Comparison of ENCODE assay signal across 12 mouse cellular contexts in genomic region chr1:180274725-180275308, GRCm38 (mm10). TPM values are rescaled to one million over a fixed set of nuclear protein-coding genes. Genes with fewer than 3 reads are reported as not detected.
DNase-seq lines count a peak whose midpoint lies in the region; ATAC-seq and TF ChIP-seq lines count a peak whose summit lies in the region.
"Had no signal": no experiment of that assay in that cellular context is flagged by ENCODE, and none has a peak within 500 bp of the region (broad histone marks: within the 10 kb centered on the region; RNA-seq: fewer than 3 reads in every experiment).

No protein-coding gene starts in this region.

- no peak overlapping the region for H3K4me3 ChIP-seq in hindbrain, postnatal 0 days (ENCODE audit: low read length)
- H3K4me3 ChIP-seq in hindbrain, embryonic 12.5 days, result no peak overlapping the region
- H3K4me3 ChIP-seq in limb, embryonic 12.5 days (replicated peaks), result no peak overlapping the region
- H3K4me3 ChIP-seq: myocyte had no signal

- peak; percentile 51 for DNase-seq in hindbrain, postnatal 0 days (ENCODE audit: low spot score)
- peak; percentile 13 for DNase-seq in brain, embryonic 14.5 days (ENCODE audit: low read depth)
- DNase-seq in cerebellum, postnatal 10 days, result peak; percentile 76 to 80
- DNase-seq in thymus, adult 18-20 months, result no peak
- DNase-seq in layer of hippocampus, postnatal 14 days (ENCODE audit: low spot score in 2 of 2), result no peak
- DNase-seq in adrenal gland, adult 18-20 months (ENCODE audit: low spot score in 2 of 2), result no peak
- DNase-seq: liver, postnatal 0 days had no signal

- no peaks in the 10 kb centered on the region for H3K27me3 ChIP-seq in hindbrain, postnatal 0 days (ENCODE audit: insufficient read depth, low read length)
- no peaks in the 10 kb centered on the region for H3K27me3 ChIP-seq in hindbrain, embryonic 12.5 days
- H3K27me3 ChIP-seq in limb, embryonic 12.5 days, result no peaks in the 10 kb centered on the region

- H3K27ac ChIP-seq in hindbrain, postnatal 0 days, result no peak overlapping the region
- no peak overlapping the region for H3K27ac ChIP-seq in hindbrain, embryonic 12.5 days
- H3K27ac ChIP-seq in limb, embryonic 12.5 days, result peak overlapping the region; percentile 8; the same call in 1 of the 2 replicates
- H3K27ac ChIP-seq: hindbrain, embryonic 14.5 days had no signal

- 51% methylated on average over 10 of the region's 10 CpGs for WGBS in hindbrain, postnatal 0 days
- WGBS in hindbrain, embryonic 12.5 days, result 86% methylated on average over 10 of the region's 10 CpGs
- 70% methylated on average over 10 of the region's 10 CpGs for WGBS in limb, embryonic 12.5 days

- no peaks in the 10 kb centered on the region for H3K36me3 ChIP-seq in hindbrain, postnatal 0 days (ENCODE audit: insufficient read depth, low read length)
- H3K36me3 ChIP-seq in hindbrain, embryonic 12.5 days, result no peaks in the 10 kb centered on the region
- H3K36me3 ChIP-seq in limb, embryonic 12.5 days, result no peaks in the 10 kb centered on the region

- no peak for TF ChIP-seq CTCF in hindbrain, postnatal 0 days (IDR thresholded peaks at IDR 0.05; ENCODE audit: low read depth)
- TF ChIP-seq CTCF in brain, embryonic 14.5 days (IDR thresholded peaks at IDR 0.05; ENCODE audit: borderline replicate concordance, extremely low read depth, insufficient read depth, insufficient read length), result no peak

- H3K4me2 ChIP-seq in hindbrain, postnatal 0 days (ENCODE audit: low read depth, low read length), result no peak overlapping the region
- H3K4me2 ChIP-seq in hindbrain, embryonic 12.5 days (replicated peaks), result no peak overlapping the region
- H3K4me2 ChIP-seq in limb, embryonic 12.5 days, result no peak overlapping the region
- H3K4me2 ChIP-seq: hindbrain, embryonic 14.5 days had no signal

- H3K4me1 ChIP-seq in hindbrain, postnatal 0 days (ENCODE audit: insufficient read depth, low read length), result no peaks in the 10 kb centered on the region
- peaks cover 4% of the 10 kb centered on the region for H3K4me1 ChIP-seq in hindbrain, embryonic 12.5 days
- H3K4me1 ChIP-seq in limb, embryonic 12.5 days (replicated peaks), result peaks cover 12% of the 10 kb centered on the region

- no peak for TF ChIP-seq POLR2A in brain, embryonic 14.5 days (IDR thresholded peaks at IDR 0.05; ENCODE audit: borderline replicate concordance, extremely low read depth, insufficient read depth, insufficient read length, poor library complexity, severe bottlenecking)

- H3K9me3 ChIP-seq in hindbrain, postnatal 0 days (ENCODE audit: low read length), result 0 out of 2 replicates have a peak, but pooled peaks cover 3% of the 10 kb centered on the region
- 0 out of 2 replicates have a peak, but pooled peaks cover 3% of the 10 kb centered on the region for H3K9me3 ChIP-seq in hindbrain, embryonic 12.5 days (replicated peaks)
- peaks cover 7% of the 10 kb centered on the region; the same call in 1 of the 2 replicates for H3K9me3 ChIP-seq in limb, embryonic 12.5 days

- no peak overlapping the region for H3K9ac ChIP-seq in hindbrain, postnatal 0 days (replicated peaks; ENCODE audit: low read length)
- H3K9ac ChIP-seq in hindbrain, embryonic 12.5 days, result no peak overlapping the region
- no peak overlapping the region for H3K9ac ChIP-seq in limb, embryonic 12.5 days (replicated peaks)
- H3K9ac ChIP-seq: hindbrain, embryonic 14.5 days; liver, postnatal 0 days had no signal

- ATAC-seq in hindbrain, postnatal 0 days, result peak; percentile 68; the same call in 1 of the 2 replicates
- ATAC-seq in hindbrain, embryonic 12.5 days (ENCODE audit: low FRiP score), result no peak
- no peak for ATAC-seq in limb, embryonic 12.5 days (ENCODE audit: insufficient number of reproducible peaks, insufficient read depth, low FRiP score, low TSS enrichment, low read depth)
- ATAC-seq: forebrain, embryonic 16.5 days; liver, postnatal 0 days had no signal

RNA-seq across cellular contexts. Expression of gene Psen2, which starts 11.6 kb away (rescaled TPM):
- total RNA-seq in hindbrain, postnatal 0 days (2014; rRNA removed), result 26.6 and 33.5 TPM in 2 replicates
- 23.2 and 23.7 TPM in 2 replicates for polyA plus RNA-seq in hindbrain, postnatal 0 days (2015; fragmentation: Nextera tagmentation; extraction: Ambion mirVana)
- polyA plus RNA-seq in hindbrain, embryonic 12.5 days (2016; fragmentation: Nextera tagmentation; extraction: Ambion mirVana), result 10.3 and 10.4 TPM in 2 replicates
- 17.9 and 19.6 TPM in 2 replicates for polyA plus RNA-seq in brain, embryonic 14.5 days (2012; rRNA removed)
- 10.3 and 10.7 TPM in 2 replicates for polyA plus RNA-seq in limb, embryonic 12.5 days (2016; fragmentation: Nextera tagmentation; extraction: Ambion mirVana)
- total RNA-seq in layer of hippocampus, postnatal 14 days (2021), result 10 to 100 TPM; 21.7 to 25.0 TPM
- total RNA-seq in adrenal gland, adult 18-20 months (2021), result 10 to 100 TPM; 29.0 to 33.0 TPM

RNA-seq across cellular contexts. Expression of gene Itpkb, which starts 55.5 kb away (rescaled TPM):
- 16.9 and 19.0 TPM in 2 replicates for total RNA-seq in hindbrain, postnatal 0 days (2014; rRNA removed)
- polyA plus RNA-seq in hindbrain, postnatal 0 days (2015; fragmentation: Nextera tagmentation; extraction: Ambion mirVana), result 4.1 and 4.8 TPM in 2 replicates
- 7.7 and 8.3 TPM in 2 replicates for polyA plus RNA-seq in hindbrain, embryonic 12.5 days (2016; fragmentation: Nextera tagmentation; extraction: Ambion mirVana)
- polyA plus RNA-seq in brain, embryonic 14.5 days (2012; rRNA removed), result 3.0 and 6.3 TPM in 2 replicates
- 13.9 and 14.5 TPM in 2 replicates for polyA plus RNA-seq in limb, embryonic 12.5 days (2016; fragmentation: Nextera tagmentation; extraction: Ambion mirVana)
- 10 to 100 TPM; 18.4 to 22.3 TPM for total RNA-seq in layer of hippocampus, postnatal 14 days (2021)
- total RNA-seq in adrenal gland, adult 18-20 months (2021), result 10 to 100 TPM; 49.3 to 58.6 TPM

Comparison
In these comparisons a context has a peak if more than half of its experiments do, and no peak if none do; other contexts are left out.
1. DNase-seq: peak in hindbrain, postnatal 0 days (single experiment), brain, embryonic 14.5 days (single experiment) and cerebellum, postnatal 10 days (2 of 2); none in thymus, adult 18-20 months (0 of 2), layer of hippocampus, postnatal 14 days (0 of 2) and adrenal gland, adult 18-20 months (0 of 2).